Mouse (Mus musculus): ENCODE data around the gene Tbx19.

- TF ChIP-seq POLR2A (IDR thresholded peaks at IDR 0.05; ENCODE audit: borderline replicate concordance, extremely low read depth, insufficient read depth, insufficient read length, poor library complexity, severe bottlenecking): no peak
- TF ChIP-seq CTCF (IDR thresholded peaks at IDR 0.05; ENCODE audit: borderline replicate concordance, extremely low read depth, insufficient read depth, insufficient read length): no peak
Measured at GRCm38 (mm10) chr1:165195396-165195960, 34.9 kb upstream of the Tbx19 start.

All from brain, embryonic 14.5 days (tissue).